Mouse (Mus musculus) MN1 (cell line): ENCODE measurements at regions not wholly inside any gene's neighbourhood (a gene's known extent, or its start where the extent isn't known, plus 50 kb on each side); places are given as distances from the start of the nearest gene placed in this dataset.
"Not testable (repeated sequence)": the region's sequence is repeated elsewhere in the genome, so short reads cannot be mapped to it uniquely, and the experiment has no call there.

Source experiments
- DNase-seq: peaks from one replicate; pipeline ENCODE4 v3.0.0-alpha.2; 2016; ENCODE audit warnings: low spot score

DNA sequence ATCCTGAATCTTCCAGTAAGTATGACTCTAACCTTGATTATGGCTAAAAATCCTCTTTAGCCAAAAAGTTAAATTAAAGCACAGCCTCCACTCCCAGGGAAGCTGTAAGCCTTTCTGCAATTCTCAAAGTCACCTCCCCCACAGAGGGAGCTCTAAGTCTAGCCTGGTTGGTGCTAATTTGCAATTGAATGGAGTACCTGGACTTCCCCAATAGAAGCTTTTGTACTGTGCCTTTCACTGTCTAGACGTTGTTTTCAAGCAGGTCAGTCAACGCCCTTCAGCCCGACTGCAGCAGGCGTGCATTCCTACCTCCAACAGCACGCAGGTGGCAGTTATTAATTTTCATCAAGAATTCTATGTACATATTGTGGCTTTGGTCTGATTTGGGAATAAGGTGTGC lies 87.2 kb downstream of the Catsperg2 start:
- DNase-seq = not testable (repeated sequence)

DNA sequence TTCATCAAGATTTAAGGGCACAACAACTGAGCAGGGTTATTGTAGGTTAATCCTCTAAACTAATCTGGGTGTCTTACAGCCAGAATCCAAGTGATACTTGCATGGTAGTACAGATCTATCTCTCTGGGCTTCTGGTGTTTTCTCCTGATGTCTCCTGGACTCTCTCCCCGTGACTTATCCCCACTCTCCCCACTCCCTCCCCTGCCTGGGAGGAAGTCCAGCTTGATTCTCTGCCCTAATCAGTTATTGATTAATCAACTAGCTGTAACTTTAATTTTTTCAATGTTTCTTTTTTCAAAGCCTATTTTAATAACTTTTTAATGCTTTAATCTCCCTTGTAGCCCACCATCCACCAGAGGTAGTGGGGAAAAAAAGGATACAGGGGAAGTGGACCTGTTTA lies 83.9 kb upstream of the Sipa1l3 start:
- no peak for DNase-seq

DNA sequence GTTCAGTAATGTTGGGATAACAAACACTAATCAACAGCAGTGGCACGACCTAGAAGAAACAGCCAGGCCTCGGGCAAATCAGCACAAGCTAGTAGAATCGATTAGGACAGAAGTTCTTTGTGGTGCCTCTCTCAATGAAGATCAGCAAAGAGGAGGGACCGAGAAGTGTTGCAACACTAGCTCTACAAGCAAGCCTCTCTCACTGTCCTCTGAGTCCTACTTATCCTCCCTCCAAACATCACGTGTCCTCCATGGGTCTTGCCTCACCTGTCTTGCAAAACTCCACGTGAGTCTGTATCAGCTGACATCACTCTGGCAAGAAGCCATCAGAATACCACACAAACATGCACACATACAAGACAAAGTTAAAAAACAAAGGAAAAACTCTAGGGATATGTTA lies 82.9 kb upstream of the Sipa1l3 start:
- no peak for DNase-seq

DNA sequence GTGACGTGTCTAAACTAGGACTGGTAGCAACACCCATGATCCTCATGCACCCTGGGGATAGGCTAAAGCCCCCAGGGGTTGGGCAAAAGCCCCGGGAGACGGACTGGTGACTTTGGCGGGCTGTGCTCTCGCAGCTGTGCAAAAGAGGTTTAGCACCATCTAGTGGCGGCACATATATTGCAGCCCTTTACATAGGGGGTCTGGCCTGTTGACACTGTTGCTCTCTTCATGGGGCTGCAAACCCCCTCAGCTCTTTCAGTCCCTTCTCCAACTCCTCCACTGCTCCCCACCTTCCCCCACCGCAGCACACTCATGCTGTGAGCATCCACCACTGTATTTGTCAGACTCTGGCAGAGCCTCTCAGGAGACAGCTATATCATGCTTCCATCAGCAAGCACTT lies 78.8 kb upstream of the Sipa1l3 start:
- DNase-seq = peak; percentile 14

DNA sequence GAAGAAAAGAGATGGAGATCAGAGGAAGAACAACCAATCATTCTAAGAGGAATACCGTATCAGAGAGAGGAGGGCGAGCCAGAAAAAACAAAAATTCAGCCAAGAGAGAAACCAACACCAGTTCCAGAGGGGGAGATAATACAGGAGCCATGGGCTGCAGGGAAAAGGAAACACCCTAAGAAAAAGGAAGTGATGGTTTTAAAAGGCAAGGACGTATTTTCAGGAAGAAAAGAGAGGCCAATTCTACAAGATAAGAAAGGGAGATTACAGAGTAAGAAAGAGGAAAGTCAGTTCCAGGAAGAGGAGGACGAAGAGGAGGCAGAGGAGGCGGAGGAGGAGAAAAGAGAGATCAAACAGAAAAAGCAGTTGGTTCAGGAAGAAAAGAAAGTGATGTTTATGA lies 59.7 kb upstream of the Sipa1l3 start:
- DNase-seq = no peak

DNA sequence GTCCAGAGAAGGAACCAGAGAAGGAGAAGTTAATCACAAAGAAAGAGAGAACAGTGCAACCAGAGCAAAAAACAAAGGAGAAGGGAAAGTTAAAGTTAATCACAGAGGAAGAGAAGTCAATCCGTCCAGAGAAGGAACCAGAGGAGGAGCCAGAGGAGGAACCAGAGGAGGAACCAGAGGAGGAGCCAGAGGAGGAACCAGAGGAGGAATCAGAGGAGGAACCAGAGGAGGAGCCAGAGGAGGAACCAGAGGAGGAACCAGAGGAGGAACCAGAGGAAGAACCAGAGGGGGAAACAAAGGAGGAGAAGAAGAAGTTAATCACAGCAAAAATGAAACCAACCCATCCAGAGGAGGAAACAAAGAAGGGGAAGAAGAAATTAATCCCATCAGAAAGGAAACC lies 57.2 kb upstream of the Sipa1l3 start:
- no peak for DNase-seq
